Mouse (Mus musculus) v-Abl transformed pro-B cells (cell line): ENCODE results near the gene 4930507D05Rik.
"Not testable (repeated sequence)": the region's sequence is repeated elsewhere in the genome, so short reads cannot be mapped to it uniquely, and the experiment has no call there.

ENCODE experiments used
- in situ Hi-C, 2 experiments: fragments of 400-800 bp; cut with MboI; formaldehyde crosslinking; loops; one replicate each; pipeline ENCODE4 v1.15.1; 2025; ENCODE audit not compliant: unreplicated experiment in 2 of 2

Gene 4930507D05Rik

DNA sequence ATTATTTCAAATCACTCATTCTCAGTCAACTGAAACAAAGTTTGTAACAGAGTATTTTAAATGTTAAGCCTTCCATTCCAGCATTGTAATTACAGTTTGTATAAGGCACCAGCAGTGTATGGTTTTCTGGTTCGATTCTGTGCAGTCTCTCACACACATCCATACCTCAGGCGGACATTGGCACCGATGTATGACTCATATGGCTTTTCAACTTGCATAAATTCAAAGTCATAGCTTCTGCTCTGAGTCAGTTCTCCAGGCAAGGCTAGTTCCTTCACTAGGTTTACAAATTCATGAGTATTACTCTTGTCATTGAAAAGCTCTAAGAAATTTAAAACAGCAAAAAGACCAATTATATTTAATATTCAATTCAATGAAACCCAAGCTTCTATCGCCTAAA is 20.4 kb downstream of the 4930507D05Rik start:
- in situ Hi-C loops: loop anchor here (10.0 to 25.0 kb wide), 4 partner anchors 293 to 1332 kb away; partner anchors contain the start of genes Sar1a (in 2 of the 2), Tysnd1 (in 2 of the 2) and Sgpl1 (in 1 of the 2)

DNA sequence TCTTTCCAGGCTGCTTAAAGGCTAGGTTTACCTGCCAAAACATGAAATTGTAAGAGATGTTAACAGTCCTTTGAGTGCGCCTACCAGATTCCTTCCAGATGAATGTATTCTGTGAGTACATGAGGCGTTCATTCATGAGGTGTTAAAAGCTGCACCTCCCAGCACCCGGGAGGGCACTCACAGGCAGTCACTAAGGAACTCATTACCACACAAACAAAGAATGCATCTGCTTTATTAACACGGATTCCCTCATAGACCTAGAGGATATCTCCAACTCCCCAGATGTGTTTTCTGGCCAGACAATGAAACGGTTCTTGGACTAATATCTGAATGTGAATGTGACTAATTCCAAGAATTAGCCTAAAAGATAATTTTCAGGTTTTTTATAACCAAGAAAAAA is 21.8 kb downstream of the 4930507D05Rik start:
- in situ Hi-C loops: loop anchor here (10.0 to 25.0 kb wide), 4 partner anchors 291 to 1334 kb away; partner anchors contain the start of genes Sar1a (in 2 of the 2), Tysnd1 (in 2 of the 2) and Sgpl1 (in 1 of the 2)

DNA sequence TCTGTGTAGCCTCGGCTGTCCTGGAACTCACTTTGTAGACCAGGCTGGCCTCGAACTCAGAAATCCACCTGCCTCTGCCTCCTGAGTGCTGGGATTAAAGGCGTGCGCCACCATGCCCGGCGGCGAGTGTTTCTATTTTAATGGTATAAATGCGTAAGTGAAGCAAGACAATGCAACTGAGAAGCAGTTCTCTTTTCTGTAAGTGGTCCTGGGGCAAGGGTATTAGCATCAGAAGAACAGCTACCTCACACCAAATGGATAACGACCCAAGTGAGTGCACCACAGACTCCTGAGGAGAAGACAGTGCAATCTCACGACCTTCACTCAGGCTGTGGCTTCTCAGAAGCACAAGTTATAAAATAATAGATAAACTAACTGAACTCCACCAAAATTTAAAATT is 25.7 kb downstream of the 4930507D05Rik start:
- in situ Hi-C loops: loop anchor here (10.0 to 25.0 kb wide), 4 partner anchors 287 to 1338 kb away; partner anchors contain the start of genes Sar1a (in 2 of the 2), Tysnd1 (in 2 of the 2) and Sgpl1 (in 1 of the 2)

DNA sequence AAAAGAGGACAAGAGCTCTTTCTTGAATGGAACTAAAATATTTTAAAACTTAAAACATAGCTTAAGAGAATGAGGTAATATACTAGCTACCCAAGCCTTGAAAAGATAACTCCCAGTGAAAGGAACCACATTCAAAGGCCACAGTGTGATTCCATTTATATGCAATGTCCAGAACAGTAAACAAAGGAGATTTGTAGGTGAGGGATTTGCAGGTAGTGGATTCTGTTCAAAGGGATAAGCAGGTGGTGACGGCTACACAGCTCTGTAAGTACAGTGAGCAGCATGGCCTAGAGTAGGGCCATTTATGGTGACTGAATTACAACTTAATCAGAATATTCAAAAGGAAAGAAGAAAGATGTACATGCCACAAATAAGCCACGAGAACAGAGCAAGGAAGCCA is 27.7 kb downstream of the 4930507D05Rik start:
- in situ Hi-C loops: loop anchor here in 1 of 2 experiments (10.0 kb wide), 1 partner anchor 298 kb away; no protein-coding TSS in a partner anchor

DNA sequence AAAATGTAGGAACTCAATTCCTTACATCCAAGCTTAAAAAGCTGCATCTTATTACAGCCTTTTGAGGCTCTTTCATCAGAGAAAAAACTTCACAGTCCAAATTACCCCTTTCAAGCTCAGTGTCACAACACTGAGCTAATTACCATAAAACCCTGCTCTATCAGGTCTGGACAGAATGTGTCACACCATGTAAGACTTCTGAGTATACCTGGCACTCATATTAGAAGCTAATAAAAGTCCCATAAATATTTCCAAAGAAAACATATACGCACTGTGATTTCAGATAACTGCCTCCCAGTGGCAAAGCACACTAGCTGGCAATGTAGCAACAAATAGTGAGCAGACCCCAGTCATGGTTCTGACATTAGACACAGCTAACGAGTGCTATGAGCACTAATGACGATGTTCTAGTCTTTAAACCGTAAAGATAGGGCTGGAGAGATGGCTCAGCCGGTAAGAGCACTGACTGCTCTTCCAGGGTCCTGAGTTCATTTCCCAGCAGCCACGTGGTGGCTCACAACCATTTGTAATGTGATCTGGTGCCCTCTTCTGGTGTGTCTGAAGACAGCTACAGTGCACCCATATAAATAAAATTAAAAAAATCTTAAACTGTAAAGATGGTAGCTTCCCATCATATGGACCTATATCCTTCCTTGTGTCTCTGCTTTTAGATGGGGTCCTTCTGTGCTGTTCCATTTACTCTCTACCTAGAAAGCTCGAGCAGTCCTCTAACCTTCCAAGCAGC is 32.0 kb downstream of the 4930507D05Rik start:
- in situ Hi-C loops: loop anchor here in 1 of 2 experiments (10.0 kb wide), 1 partner anchor 376 kb away; no protein-coding TSS in a partner anchor

DNA sequence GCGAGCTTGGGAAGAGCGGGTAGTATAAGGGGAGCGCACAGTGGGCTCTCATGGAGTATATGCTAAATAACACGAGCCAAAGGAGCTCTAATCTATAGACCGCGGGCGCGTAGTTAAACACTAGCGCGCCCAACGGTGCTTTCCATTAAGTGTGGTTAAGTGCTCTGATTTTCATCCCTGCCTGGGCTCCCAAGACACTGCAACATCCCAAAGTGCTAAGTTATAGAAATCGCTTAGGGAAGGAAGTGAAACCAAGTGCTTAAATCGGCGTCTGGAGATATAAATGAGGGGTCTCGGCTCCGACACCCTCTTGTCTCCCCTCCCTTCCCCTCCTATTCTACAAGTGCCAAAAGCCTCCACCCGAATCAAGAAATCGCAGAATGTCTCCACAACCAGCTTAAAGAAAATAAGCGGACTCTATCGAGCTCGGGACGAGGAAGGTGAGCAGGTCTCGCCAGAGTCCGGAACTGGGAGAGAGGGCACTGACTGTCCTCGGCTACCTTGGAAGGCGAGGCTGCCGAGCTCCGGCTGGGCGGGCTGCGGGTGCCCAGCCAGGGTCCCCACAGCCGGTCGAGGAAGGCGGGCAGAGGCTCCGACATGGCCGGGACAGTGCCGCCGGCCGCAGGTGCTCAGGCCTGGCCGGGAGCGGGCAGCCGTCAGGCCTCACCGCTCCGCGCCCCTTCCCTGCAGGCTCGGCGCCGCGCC is 36.7 kb downstream of the 4930507D05Rik start:
- in situ Hi-C loops: loop anchor here (5.0 to 10.0 kb wide), 4 partner anchors 34 to 381 kb away; no protein-coding TSS in a partner anchor

DNA sequence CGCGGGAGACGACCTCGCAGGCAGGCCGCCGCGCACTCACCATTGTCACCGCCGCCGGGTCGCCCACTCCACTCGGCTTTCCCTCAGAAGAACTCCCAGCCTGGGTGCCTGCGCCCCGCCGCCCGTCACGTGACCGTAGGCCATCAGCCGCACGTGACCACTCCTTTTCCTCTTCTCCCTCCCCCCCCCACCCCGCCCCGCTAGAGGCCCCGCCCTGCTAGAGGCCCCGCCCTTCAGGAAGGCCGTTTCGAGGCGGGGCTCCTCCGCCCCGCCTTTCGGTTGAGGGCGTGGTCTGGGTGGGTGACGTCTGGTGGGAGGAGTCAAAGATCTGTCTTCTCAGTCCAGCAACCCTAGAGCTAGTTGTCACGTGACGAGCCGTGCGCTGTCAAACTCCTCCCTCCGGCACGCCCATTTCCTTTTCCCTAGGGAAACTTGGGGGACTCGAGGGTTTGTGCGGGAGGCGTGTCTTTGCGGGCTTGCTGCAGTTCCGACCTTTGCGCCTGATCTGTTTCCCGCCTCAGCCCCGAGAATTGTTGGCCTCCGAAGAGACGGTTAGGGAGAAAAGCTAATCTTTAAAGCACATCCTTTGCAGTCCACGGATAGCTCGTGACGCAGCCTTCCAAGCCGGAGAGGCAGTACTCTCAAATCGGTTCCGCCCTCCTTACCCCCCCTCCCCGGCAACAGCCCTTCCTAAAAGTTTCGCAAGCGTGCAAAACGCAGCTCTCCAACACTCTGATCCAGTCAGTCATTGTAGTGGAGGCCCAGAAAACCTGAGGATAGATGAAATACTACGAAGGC is 37.5 kb downstream of the 4930507D05Rik start, which contains the start of gene Vps26a:
Gene Vps26a (minus strand): TSS at position 188 of the 798 bp plus-strand sequence.
- in situ Hi-C loops: loop anchor here (5.0 to 10.0 kb wide), 4 partner anchors 35 to 382 kb away; no protein-coding TSS in a partner anchor

DNA sequence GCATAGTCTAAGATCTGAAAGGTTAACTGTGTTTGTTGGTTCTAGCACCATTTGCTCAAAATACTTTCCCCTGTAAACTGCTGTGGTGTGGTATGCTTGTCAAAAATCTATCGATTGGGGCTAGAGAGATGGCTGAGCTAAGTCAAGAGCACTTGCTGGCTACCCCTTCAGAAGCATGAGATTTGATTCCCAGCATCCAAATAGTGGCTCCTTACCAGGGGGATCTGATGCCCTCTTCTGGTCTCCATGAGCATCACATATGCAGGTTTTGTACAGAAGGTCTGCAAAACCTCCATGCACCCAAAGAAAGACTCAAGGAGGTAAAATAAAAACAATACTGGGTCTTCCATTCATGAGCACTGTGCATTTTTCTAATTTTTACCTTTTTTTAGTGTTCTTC is 39.0 kb downstream of the 4930507D05Rik start:
- in situ Hi-C loops: loop anchor here (5.0 to 10.0 kb wide), 4 partner anchors 36 to 383 kb away; no protein-coding TSS in a partner anchor

DNA sequence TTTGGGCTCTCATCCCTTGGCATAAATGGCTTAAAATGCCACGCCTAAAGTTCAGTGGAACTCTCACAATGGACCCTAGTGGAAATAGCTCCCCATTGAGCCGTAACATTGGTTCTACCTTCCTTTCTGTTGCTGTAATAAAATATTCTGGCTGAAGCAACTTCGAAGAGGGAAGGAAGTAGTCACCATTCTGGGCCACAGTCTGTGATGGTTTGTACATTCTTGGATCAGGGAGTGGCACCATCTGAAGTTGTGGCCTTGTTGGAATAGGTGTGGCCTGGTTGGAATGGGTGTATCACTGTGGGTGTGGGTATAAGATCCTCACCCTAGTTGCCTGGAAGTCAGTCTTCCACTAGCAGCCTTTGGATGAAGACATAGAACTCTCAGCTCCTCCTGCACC is 42.4 kb downstream of the 4930507D05Rik start:
- in situ Hi-C loops: not testable (repeated sequence)

DNA sequence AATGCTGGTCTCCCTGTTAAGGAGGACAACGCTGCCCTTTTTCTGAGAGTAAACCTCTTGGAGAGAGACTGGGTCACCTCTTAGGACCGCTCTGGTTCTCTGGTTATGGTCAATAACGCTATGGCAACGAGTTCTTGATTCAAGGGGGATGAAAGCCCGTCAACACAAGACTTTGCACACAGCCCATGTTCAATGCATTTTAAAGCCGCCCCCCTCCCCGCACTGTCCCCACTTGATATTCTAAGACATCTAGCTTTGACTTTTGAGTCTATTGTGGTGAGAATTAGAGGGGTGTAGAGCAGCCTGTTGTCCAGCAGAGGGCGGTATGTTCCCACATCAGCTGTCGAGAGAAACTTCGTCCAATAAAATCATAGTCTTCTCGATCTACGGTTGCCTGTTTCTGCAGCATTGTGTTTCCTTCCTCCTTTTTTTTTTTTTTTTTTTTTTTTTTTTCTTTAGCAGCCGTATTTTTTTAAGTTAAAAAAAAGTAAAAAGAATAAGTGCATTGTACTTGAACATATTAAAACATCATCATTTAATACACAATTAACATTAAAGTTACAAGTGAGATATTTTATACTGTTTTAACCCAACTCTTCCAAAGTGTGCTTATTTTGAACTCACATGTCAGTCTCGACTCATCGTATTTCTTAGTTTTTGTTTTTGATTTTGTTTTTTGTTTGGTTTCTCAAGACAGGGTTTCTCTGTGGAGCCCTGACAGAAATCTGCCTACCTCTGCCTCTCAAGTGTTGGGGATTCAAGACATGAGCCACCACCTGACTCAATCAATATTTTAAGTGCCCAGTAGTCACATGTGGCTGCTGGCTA is 51.0 kb downstream of the 4930507D05Rik start:
- in situ Hi-C loops: loop anchor here (5.0 kb wide), 2 partner anchors 42 to 52 kb away; no protein-coding TSS in a partner anchor
